Mouse (Mus musculus): ENCODE data around the gene Dusp10.

GRCm38 (mm10) chr1:184061901-184062300 lies 48.8 kb downstream of the Dusp10 start:
- no peak for TF ChIP-seq ZC3H11A (IDR thresholded peaks at IDR 0.05; ENCODE audit: borderline replicate concordance, low read depth, low read length)
- TF ChIP-seq CHD2 (IDR thresholded peaks at IDR 0.05; ENCODE audit: low read depth, low read length) = no peak
- no peak for TF ChIP-seq HCFC1 (IDR thresholded peaks at IDR 0.05; ENCODE audit: borderline replicate concordance, insufficient read depth, low read length)
- TF ChIP-seq ZNF384 (IDR thresholded peaks at IDR 0.05; ENCODE audit: low read depth, low read length) = no peak
- TF ChIP-seq MAFK (IDR thresholded peaks at IDR 0.05; ENCODE audit: insufficient read depth, low read depth, low read length) = no peak
